17 mouse cellular contexts compared by ENCODE assay signal in genomic region chr17:70169831-70170230, GRCm38 (mm10).
"Had no signal": no experiment of that assay in that cellular context is flagged by ENCODE, and none has a peak within 500 bp of the region (broad histone marks: within the 10 kb centered on the region; RNA-seq: fewer than 3 reads in every experiment).

No protein-coding gene starts in this region.

- ATAC-seq: forebrain, embryonic 16.5 days; hindbrain, postnatal 0 days; intestine, embryonic 16.5 days; liver, embryonic 12.5 days had no signal

- DNase-seq: gastrocnemius, adult 2 months; gastrocnemius, postnatal 10 days; gastrocnemius, postnatal 25 days; heart, adult 18-20 months; heart, postnatal 10 days; heart, postnatal 36 days; kidney, adult 11 months; kidney, adult 2 months; kidney, adult 9 months; kidney, postnatal 14 days; kidney, postnatal 36 days; layer of hippocampus, postnatal 36 days; left cerebral cortex, postnatal 4 days had no signal
